Comparison of ENCODE assay signal across 9 mouse cellular contexts in genomic region chr7:3601119-3601518, GRCm38 (mm10). TPM values are rescaled to one million over a fixed set of nuclear protein-coding genes. Genes with fewer than 3 reads are reported as not detected.
DNase-seq lines count a peak whose midpoint lies in the region; ATAC-seq and TF ChIP-seq lines count a peak whose summit lies in the region.
"Had no signal": no experiment of that assay in that cellular context is flagged by ENCODE, and none has a peak within 500 bp of the region (broad histone marks: within the 10 kb centered on the region; RNA-seq: fewer than 3 reads in every experiment).

No protein-coding gene starts in this region.

- peak; percentile 37 for TF ChIP-seq CTCF in liver, adult 2 months (IDR thresholded peaks at IDR 0.05; ENCODE audit: low read depth, low read length)
- peak; percentile 51 for TF ChIP-seq CTCF in kidney, adult 2 months (conservative IDR thresholded peaks at IDR 0.05; ENCODE audit: insufficient read depth, insufficient read length, low read depth, low read length)

- WGBS in liver, adult 2 months: 8% methylated on average over 4 of the region's 4 CpGs
- WGBS in liver, embryonic 11.5 days: 16% methylated on average over 4 of the region's 4 CpGs
- 2% methylated on average over 4 of the region's 4 CpGs for WGBS in kidney, adult 2 months

- H3K27me3 ChIP-seq in liver, adult 2 months (ENCODE audit: control insufficient read depth, insufficient read depth, low read length): no peaks in the 10 kb centered on the region
- no peaks in the 10 kb centered on the region for H3K27me3 ChIP-seq in liver, embryonic 11.5 days (replicated peaks; ENCODE audit: control insufficient read depth, insufficient read depth, low read length)
- H3K27me3 ChIP-seq in kidney, adult 2 months (replicated peaks; ENCODE audit: control insufficient read depth, insufficient read depth, low read length): no peaks in the 10 kb centered on the region
- H3K27me3 ChIP-seq in splenic B cell, adult 2 months (ENCODE audit: control insufficient read depth, insufficient read depth, low read length, poor library complexity, severe bottlenecking): peaks cover under 1% of the 10 kb centered on the region; the same call in 1 of the 2 replicates
- H3K27me3 ChIP-seq: embryonic facial prominence, embryonic 12.5 days had no signal

- H3K27ac ChIP-seq in liver, adult 2 months (replicated peaks; ENCODE audit: insufficient read depth, low read depth, low read length): no peak overlapping the region
- H3K27ac ChIP-seq in liver, embryonic 11.5 days (ENCODE audit: low read depth, low read length): no peak overlapping the region
- H3K27ac ChIP-seq in kidney, adult 2 months (ENCODE audit: insufficient read depth, low read depth, low read length): no peak overlapping the region
- H3K27ac ChIP-seq: embryonic facial prominence, embryonic 12.5 days had no signal

- H3K4me1 ChIP-seq in liver, adult 2 months (ENCODE audit: control insufficient read depth, insufficient read depth, low read length): no peaks in the 10 kb centered on the region
- no peaks in the 10 kb centered on the region for H3K4me1 ChIP-seq in liver, embryonic 11.5 days (replicated peaks; ENCODE audit: control insufficient read depth, insufficient read depth, low read length)
- no peaks in the 10 kb centered on the region for H3K4me1 ChIP-seq in kidney, adult 2 months (ENCODE audit: control insufficient read depth, insufficient read depth, low read length)
- H3K4me1 ChIP-seq: embryonic facial prominence, embryonic 12.5 days had no signal

- no peak for TF ChIP-seq POLR2A in liver, adult 2 months (IDR thresholded peaks at IDR 0.05; ENCODE audit: extremely low read depth, insufficient read depth, low read length)
- TF ChIP-seq POLR2A in kidney, adult 2 months (IDR thresholded peaks at IDR 0.05; ENCODE audit: low read depth, low read length): no peak

- no peak overlapping the region for H3K4me2 ChIP-seq in liver, embryonic 11.5 days
- H3K4me2 ChIP-seq: embryonic facial prominence, embryonic 12.5 days had no signal

- ATAC-seq in liver, embryonic 11.5 days (replicated peaks; ENCODE audit: low FRiP score): no peak; the same call in 1 of the 2 replicates
- peak; percentile 82 for ATAC-seq in monocyte, adult 5-6 weeks (replicated peaks; ENCODE audit: insufficient number of reproducible peaks, low FRiP score, low TSS enrichment, poor library complexity, severe bottlenecking)

- H3K36me3 ChIP-seq in liver, adult 2 months (ENCODE audit: control insufficient read depth, insufficient read depth, low read length): no peaks in the 10 kb centered on the region
- H3K36me3 ChIP-seq in liver, embryonic 11.5 days (ENCODE audit: control insufficient read depth, insufficient read depth, low read length): no peaks in the 10 kb centered on the region
- H3K36me3 ChIP-seq in kidney, adult 2 months (ENCODE audit: control insufficient read depth, insufficient read depth, low read length): no peaks in the 10 kb centered on the region
- H3K36me3 ChIP-seq in splenic B cell, adult 2 months (ENCODE audit: control insufficient read depth, insufficient read depth, low read length, poor library complexity, severe bottlenecking): no peaks in the 10 kb centered on the region
- H3K36me3 ChIP-seq: embryonic facial prominence, embryonic 12.5 days had no signal

- no peaks in the 10 kb centered on the region for H3K79me2 ChIP-seq in liver, adult 2 months (ENCODE audit: control insufficient read depth, insufficient read depth, low read length)

- no peak overlapping the region for H3K4me3 ChIP-seq in liver, adult 2 months (ENCODE audit: insufficient read depth, low read depth, low read length)
- no peak overlapping the region for H3K4me3 ChIP-seq in liver, embryonic 11.5 days (ENCODE audit: low read depth, low read length)
- no peak overlapping the region for H3K4me3 ChIP-seq in kidney, adult 2 months (ENCODE audit: insufficient read depth, low read depth, low read length)
- H3K4me3 ChIP-seq: embryonic facial prominence, embryonic 12.5 days had no signal

- no peaks in the 10 kb centered on the region for H3K9me3 ChIP-seq in liver, embryonic 11.5 days (ENCODE audit: control insufficient read depth, low read length)
- H3K9me3 ChIP-seq: embryonic facial prominence, embryonic 12.5 days had no signal

- H3K9ac ChIP-seq in liver, adult 2 months (ENCODE audit: low read depth, low read length): no peak overlapping the region
- no peak overlapping the region for H3K9ac ChIP-seq in liver, embryonic 11.5 days (ENCODE audit: low read depth, low read length)
- H3K9ac ChIP-seq: embryonic facial prominence, embryonic 12.5 days had no signal

- peak; percentile 75 for DNase-seq in liver, adult 2 months (ENCODE audit: extremely low read depth, low read depth, low spot score)
- no peak for DNase-seq in liver, embryonic 11.5 days (ENCODE audit: low spot score)
- peak; percentile 76 for DNase-seq in c-Kit-positive CD71-negative TER-119-negative erythroid progenitor cells, embryonic 14.5 days (ENCODE audit: low read depth)
- DNase-seq in frontal cortex, adult 2 months (ENCODE audit: extremely low spot score in 1 of 2, low spot score in 1 of 2): peak; percentile 44 to 86
- peak; percentile 83 for DNase-seq in kidney, adult 2 months
- peak; percentile 32 to 50 for DNase-seq in left cerebral cortex, postnatal 36 days (ENCODE audit: low spot score in 2 of 2)
- DNase-seq in splenic B cell, adult 2 months (ENCODE audit: low read depth, low spot score): peak; percentile 86

- intact Hi-C loops in left cerebral cortex, postnatal 36 days (cut with DNase I): no loop called here

RNA-seq across cellular contexts. Expression of gene Oscar, which starts 14.8 kb away (rescaled TPM):
- total RNA-seq in liver, adult 2 months (2014; rRNA removed): not detected in 2 replicates
- 0.05 TPM in 1 of 2 replicates, not detected in the other for polyA plus RNA-seq in liver, adult 2 months (2012; rRNA removed)
- 0.17 TPM in 1 of 2 replicates, not detected in the other for polyA plus RNA-seq in liver, embryonic 11.5 days (2014; fragmentation: Nextera tagmentation; extraction: Ambion mirVana)
- 4.9 and 5.5 TPM in 2 replicates for polyA plus RNA-seq in frontal cortex, adult 2 months (2012; rRNA removed)
- 0.19 and 0.26 TPM in 2 replicates for polyA plus RNA-seq in kidney, adult 2 months (2012; rRNA removed)
- 1 to 10 TPM in 1 of 2 experiments, under 1 TPM in 1; 0.84 to 1.3 TPM for total RNA-seq in left cerebral cortex, postnatal 36 days (2021)
- total RNA-seq in monocyte, adult 5-6 weeks (2017): not detected in 3 replicates

RNA-seq across cellular contexts. Expression of gene Ndufa3, which starts 16.1 kb away (rescaled TPM):
- 81.8 and 106 TPM in 2 replicates for total RNA-seq in liver, adult 2 months (2014; rRNA removed)
- polyA plus RNA-seq in liver, adult 2 months (2012; rRNA removed): 380 and 395 TPM in 2 replicates
- polyA plus RNA-seq in liver, embryonic 11.5 days (2014; fragmentation: Nextera tagmentation; extraction: Ambion mirVana): 375 and 405 TPM in 2 replicates
- polyA plus RNA-seq in frontal cortex, adult 2 months (2012; rRNA removed): 302 and 306 TPM in 2 replicates
- 722 and 885 TPM in 2 replicates for polyA plus RNA-seq in kidney, adult 2 months (2012; rRNA removed)
- total RNA-seq in left cerebral cortex, postnatal 36 days (2021): 100 to 1,000 TPM; 483 to 557 TPM
- 163 to 226 TPM (median 220 TPM) in 3 replicates for total RNA-seq in monocyte, adult 5-6 weeks (2017)

RNA-seq across cellular contexts. Expression of gene Tfpt, which starts 28.6 kb away (rescaled TPM):
- 4.3 and 4.8 TPM in 2 replicates for total RNA-seq in liver, adult 2 months (2014; rRNA removed)
- polyA plus RNA-seq in liver, adult 2 months (2012; rRNA removed): 5.2 and 5.7 TPM in 2 replicates
- polyA plus RNA-seq in liver, embryonic 11.5 days (2014; fragmentation: Nextera tagmentation; extraction: Ambion mirVana): 21.5 and 24.1 TPM in 2 replicates
- polyA plus RNA-seq in frontal cortex, adult 2 months (2012; rRNA removed): 38.1 and 43.3 TPM in 2 replicates
- 7.6 and 9.9 TPM in 2 replicates for polyA plus RNA-seq in kidney, adult 2 months (2012; rRNA removed)
- 10 to 100 TPM; 39.7 to 47.8 TPM for total RNA-seq in left cerebral cortex, postnatal 36 days (2021)
- 20.6 to 34.9 TPM (median 28.7 TPM) in 3 replicates for total RNA-seq in monocyte, adult 5-6 weeks (2017)

RNA-seq across cellular contexts. Expression of gene Prpf31, which starts 28.7 kb away (rescaled TPM):
- 7.9 and 9.3 TPM in 2 replicates for total RNA-seq in liver, adult 2 months (2014; rRNA removed)
- polyA plus RNA-seq in liver, adult 2 months (2012; rRNA removed): 9.5 and 13.0 TPM in 2 replicates
- 136 and 137 TPM in 2 replicates for polyA plus RNA-seq in liver, embryonic 11.5 days (2014; fragmentation: Nextera tagmentation; extraction: Ambion mirVana)
- polyA plus RNA-seq in frontal cortex, adult 2 months (2012; rRNA removed): 59.0 and 68.2 TPM in 2 replicates
- polyA plus RNA-seq in kidney, adult 2 months (2012; rRNA removed): 21.3 and 24.1 TPM in 2 replicates
- total RNA-seq in left cerebral cortex, postnatal 36 days (2021): 10 to 100 TPM; 49.8 to 51.9 TPM
- total RNA-seq in monocyte, adult 5-6 weeks (2017): 50.9 to 63.8 TPM (median 57.8 TPM) in 3 replicates

RNA-seq across cellular contexts. Expression of gene Cnot3, which starts 43.9 kb away (rescaled TPM):
- 4.2 and 6.4 TPM in 2 replicates for total RNA-seq in liver, adult 2 months (2014; rRNA removed)
- 22.3 and 29.3 TPM in 2 replicates for polyA plus RNA-seq in liver, adult 2 months (2012; rRNA removed)
- 69.6 and 76.5 TPM in 2 replicates for polyA plus RNA-seq in liver, embryonic 11.5 days (2014; fragmentation: Nextera tagmentation; extraction: Ambion mirVana)
- 49.5 and 63.6 TPM in 2 replicates for polyA plus RNA-seq in frontal cortex, adult 2 months (2012; rRNA removed)
- polyA plus RNA-seq in kidney, adult 2 months (2012; rRNA removed): 41.9 and 45.0 TPM in 2 replicates
- total RNA-seq in left cerebral cortex, postnatal 36 days (2021): 10 to 100 TPM; 48.1 to 58.9 TPM
- 19.8 to 52.4 TPM (median 24.8 TPM) in 3 replicates for total RNA-seq in monocyte, adult 5-6 weeks (2017)
